Mouse (Mus musculus) CD4-positive, CD25-positive, alpha-beta regulatory T cell, adult 4 months (primary cell): ENCODE results near the gene Casc1. TPM values are rescaled to one million over a fixed set of nuclear protein-coding genes. Genes with fewer than 3 reads are reported as not detected.

Experiments
- ATAC-seq: one replicate; pipeline ENCODE4 v1.8.0; 2017
- polyA plus RNA-seq, 2 experiments: library from polyadenylated mRNA; unstranded; fragments of 100-300 nt; shearing (Covaris generic); gene quantifications; one replicate each; pipeline ENCODE4 v1.2.1; 2017

Gene Casc1
- polyA plus RNA-seq, 2 experiments from 2014 or later = 0.24 to 0.41 TPM

DNA sequence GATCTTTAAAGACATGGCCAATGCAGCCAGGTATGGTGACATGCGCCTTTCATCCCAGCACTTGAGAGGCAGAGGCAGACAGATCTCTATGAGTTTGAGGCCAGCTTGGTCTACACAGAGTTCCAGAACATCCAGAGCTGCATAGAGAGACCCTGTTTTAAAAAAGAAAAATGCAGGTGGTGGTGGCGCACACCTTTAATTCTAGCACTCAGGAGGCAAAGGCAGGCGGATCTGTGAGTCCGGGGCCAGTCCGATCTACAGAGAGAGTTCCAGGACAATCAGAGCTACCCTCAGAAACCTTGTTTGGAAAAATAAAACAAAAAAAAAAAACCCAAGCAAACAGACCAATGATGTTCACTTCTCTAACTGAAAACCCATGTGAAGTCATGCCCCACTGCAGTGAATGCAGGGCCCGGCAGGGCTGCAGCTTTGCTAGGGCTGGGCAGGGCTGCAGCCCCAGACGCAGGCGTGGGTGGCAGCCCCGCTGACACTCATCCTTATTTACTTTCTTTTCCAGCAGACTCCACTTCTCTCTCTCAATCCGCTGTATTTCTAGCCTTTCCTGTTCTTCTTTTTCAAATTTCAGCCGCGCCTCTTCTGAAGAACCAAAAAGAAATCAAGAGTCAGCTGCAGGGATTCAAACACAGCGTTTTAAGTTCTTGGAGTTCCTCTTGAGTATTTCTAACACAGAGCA is 8.2 kb downstream of the Casc1 start:
- ATAC-seq = no peak

DNA sequence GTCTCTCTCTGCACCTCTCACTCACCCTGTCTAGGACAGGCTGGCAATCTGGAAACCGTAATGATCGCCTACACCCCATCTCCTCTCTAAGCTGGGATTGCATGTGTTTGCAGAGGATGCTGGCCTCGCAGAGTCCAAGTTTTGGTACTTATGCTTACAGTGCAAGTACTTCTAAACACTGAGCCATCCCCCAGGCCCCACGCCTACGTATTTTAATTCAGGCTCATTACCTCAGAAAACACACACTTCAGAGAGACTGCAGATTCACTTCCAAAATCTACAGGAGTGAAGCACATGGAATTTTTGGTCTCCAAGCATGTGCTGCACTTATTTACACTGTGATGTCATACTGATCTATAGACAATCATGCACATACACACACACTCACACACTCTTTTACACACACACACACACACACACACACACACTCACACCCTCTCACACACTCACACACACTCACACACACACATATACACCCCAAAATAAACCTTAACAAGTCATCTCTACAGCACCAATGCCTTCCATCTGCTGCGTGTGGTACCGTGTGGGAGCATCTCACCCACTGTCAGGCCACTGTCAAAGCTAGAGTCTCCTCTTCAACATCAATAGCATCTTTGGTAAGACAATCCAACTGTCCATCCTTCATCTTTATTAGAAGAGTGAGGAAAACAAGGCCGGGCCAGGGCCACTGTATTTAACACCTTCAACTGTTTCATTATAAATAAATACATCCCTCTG is 12.7 kb downstream of the Casc1 start:
- no peak for ATAC-seq

DNA sequence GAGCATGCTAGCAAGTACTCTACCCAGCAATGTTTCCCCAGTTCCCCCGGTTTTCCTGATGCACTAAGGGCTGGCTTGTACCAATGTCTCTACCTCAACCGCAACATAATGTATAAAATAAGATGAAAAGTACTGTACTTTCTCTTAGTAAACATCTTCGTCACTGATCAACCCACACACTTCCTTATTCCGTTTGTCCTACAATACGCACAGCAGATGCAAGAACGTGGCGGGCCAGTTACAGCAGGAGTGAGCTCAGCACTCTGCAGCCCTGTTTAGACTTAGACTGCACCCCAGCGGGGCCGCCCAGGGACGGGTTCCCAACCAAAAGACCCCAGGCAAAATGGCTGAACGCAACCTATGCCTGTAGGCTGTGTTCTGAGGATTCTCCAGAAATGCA is 17.4 kb downstream of the Casc1 start:
- ATAC-seq = peak; percentile 97

DNA sequence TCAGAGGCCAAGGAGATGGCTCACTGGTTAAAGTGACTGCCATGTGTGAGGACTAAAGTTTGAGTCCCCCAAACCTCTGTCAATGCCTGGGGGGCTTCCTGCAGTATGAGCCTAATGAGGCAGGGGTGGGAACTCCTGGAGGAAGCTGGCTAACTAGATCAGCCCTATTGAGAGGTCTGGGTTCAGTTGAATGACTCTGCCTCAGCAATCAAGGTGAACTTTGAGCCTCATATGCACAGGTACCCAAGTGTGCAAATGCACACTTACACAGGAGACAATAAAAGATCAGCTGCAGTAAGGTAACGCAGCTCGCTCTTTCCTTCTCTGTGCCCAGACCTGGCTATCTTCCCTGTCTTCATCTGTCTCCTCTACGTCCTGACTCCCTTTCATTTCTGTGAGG is 17.8 kb downstream of the Casc1 start:
- no peak for ATAC-seq

GRCm38 (mm10) chr6:145187093-145188088 is 23.4 kb downstream of the Casc1 start:
- peak; percentile 92 for ATAC-seq

GRCm38 (mm10) chr6:145186096-145186495 is 24.7 kb downstream of the Casc1 start:
- no peak for ATAC-seq

DNA sequence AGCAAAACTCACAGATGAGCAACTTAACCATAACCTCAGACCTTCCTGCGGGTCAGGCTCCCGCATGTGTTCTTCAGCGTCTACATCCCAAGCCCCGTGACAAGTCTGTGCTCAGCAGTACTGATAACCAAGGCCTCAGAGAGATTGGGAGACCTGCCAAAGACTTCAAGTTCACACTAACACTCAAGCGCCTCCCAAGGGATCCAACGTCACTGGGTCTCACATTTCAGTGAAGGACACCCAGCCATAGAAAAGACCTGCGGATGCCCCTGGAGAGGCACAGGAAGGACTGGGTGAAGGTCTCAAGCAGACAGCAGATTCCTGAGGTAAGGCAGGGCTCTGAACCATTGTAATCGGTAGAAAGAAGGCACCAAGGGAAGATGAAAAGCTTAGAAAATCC is 28.8 kb downstream of the Casc1 start:
- ATAC-seq = no peak

- ATAC-seq = peak; percentile 77
Observed at GRCm38 (mm10) chr6:145179665-145180064, 31.1 kb downstream of the Casc1 start.

- no peak for ATAC-seq
Observed at GRCm38 (mm10) chr6:145176474-145176873, 34.3 kb downstream of the Casc1 start.

GRCm38 (mm10) chr6:145175571-145175981 is 35.2 kb downstream of the Casc1 start:
- no peak for ATAC-seq

GRCm38 (mm10) chr6:145173781-145174191 is 37.0 kb downstream of the Casc1 start:
- ATAC-seq = no peak

- no peak for ATAC-seq
Observed at GRCm38 (mm10) chr6:145171892-145172606, 38.8 kb downstream of the Casc1 start.

DNA sequence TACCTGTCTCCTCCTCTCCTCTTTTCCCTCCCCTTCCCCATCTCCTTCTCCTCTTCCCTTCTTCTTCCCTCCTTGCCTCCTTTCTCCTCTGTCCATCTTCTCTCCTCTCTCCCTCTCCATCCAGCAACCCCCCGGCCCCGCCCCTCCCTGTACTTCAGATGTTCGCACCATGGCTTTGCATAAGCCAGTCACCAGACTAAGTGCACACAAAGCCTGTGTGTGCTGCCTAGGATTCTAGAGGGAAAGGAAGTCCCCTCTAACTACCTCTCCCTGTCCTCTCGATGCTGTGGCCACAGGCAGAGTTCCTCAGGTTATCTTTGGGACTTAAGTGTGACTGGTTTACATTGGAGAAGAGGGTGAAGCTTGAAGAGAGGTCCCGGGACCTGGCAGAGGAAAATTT is 50.2 kb downstream of the Casc1 start:
- no peak for ATAC-seq

DNA sequence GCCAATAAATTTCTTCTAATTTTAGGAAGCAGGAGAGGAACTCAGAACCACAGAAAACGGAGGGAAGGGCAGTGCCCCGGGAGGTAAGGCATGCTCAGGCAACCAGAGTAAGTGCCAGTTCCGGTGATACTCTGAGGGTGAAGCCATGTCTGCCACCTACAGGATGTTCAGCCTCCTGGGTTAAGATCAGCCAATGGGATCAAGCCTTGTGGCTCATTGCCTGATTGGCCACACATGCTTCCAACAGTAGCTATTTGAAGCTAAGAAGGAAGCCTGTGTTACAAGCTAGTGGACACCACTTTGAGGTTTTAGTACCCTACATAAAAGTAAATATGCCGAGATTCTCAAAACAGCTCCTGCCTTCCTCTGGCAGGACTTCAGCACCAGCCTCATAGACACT is 52.2 kb downstream of the Casc1 start:
- ATAC-seq = peak; percentile 91

DNA sequence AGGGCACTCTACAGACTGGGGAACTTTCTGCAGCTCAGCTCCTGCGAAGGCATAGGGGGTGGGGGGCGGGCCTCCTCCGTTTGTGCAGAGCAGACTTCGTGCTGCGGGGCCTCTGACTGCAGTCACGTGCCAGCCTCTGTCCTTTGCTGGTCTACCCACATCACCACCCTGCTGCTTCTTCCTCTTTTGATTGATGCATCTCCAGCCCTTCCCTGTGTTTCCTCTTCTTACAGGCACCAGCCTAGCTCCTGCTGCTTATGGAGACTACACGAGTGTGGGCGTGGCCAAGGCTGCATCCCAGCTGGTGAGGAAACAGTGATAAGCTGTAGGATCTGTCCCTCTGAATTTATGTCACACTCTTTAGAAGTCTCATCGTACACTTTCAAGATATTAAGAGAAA is 61.8 kb downstream of the Casc1 start:
- ATAC-seq = peak; percentile 59

DNA sequence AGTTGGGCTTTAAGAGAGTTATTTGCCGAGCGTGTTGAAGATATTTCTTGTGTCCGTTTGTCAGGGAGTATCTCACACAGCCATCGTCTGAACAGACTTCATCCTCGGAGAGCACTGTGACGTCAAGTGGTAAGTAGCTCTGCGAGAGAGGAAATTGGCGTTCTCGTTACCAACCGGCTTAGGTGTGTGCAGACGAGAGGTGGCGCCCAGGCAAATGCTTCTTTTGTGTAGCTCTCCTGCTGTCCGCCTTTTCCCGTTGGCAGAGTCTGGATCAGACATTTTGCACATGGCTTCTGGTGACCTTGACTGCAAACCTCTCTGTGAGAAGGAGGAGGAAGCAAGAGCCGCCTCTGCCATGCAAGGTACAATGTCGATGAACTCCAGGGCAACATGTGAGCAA is 63.1 kb downstream of the Casc1 start:
- ATAC-seq = no peak

DNA sequence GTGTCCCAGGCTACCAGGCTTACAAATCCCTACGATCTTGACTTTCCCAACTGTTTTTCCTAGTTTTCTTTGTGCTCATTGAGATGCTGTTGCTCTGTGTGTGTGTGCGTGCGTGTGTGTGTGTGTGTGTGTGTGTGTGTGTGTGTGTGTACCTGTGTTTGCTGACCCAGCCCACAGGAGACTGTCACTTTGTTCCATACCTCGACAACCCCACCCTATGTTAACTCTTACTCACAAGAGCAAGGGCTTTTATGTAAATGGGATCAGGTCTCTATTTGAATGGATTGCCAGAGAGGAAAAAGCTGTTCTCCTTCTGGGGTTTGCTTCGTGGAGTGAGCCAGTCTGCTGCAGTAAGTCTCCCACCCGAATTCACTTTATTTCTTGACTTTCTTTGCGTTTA is 65.6 kb downstream of the Casc1 start:
- no peak for ATAC-seq

GRCm38 (mm10) chr6:145141827-145142226 is 69.0 kb downstream of the Casc1 start:
- peak; percentile 60 for ATAC-seq

GRCm38 (mm10) chr6:145140706-145141105 is 70.1 kb downstream of the Casc1 start:
- no peak for ATAC-seq

DNA sequence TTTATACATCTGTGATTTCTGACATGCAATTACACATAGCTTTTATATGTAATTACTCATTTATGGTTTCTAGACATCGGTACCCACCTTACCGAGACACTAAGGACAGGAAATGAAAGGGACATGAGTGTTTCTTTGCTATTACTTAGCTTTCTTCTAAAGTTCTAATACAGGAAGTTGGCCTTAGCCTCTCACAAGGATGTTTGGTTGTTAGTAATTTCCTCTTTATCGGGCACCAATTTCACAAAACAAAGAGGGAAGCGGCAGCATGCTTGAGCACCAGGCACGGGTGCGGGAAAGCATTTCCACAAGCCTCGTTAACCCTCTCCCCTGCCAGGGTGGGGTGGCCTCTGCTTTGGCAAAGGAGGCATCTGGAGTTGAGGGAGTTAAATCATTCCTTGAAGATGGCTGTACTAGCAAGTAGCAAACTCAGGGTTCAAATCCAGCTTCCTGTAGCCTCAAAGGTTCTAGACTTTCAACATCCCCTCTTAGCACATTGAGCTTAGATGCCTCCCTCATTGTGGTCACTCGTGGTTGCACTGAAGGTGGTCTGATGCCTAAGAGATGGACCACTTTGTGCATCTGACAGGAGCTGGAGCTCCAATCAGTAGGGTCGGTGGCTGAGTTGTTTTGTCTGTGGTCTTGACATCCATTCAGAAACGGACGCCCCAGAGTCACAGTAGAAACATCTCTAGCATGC is 70.9 kb downstream of the Casc1 start:
- peak; percentile 68 for ATAC-seq

- no peak for ATAC-seq
Observed at GRCm38 (mm10) chr6:145139236-145139635, 71.6 kb downstream of the Casc1 start.

- ATAC-seq = no peak
Observed at GRCm38 (mm10) chr6:145136831-145137230, 74.0 kb downstream of the Casc1 start.
